Mouse (Mus musculus): ENCODE data around the gene Pla2g7. TPM values are rescaled to one million over a fixed set of nuclear protein-coding genes. Genes with fewer than 3 reads are reported as not detected.

Gene Pla2g7
- polyA plus RNA-seq, 2 experiments = 5.0 to 9.9 TPM

- no peaks in the 10 kb centered on the region for H3K9me3 ChIP-seq (ENCODE audit: control insufficient read depth, low read length)
- no peak overlapping the region for H3K4me3 ChIP-seq (ENCODE audit: insufficient read depth in 1 of 2, low read depth in 2 of 2, low read length in 2 of 2)
- H3K27ac ChIP-seq = no peak overlapping the region
- H3K27me3 ChIP-seq (ENCODE audit: control insufficient read depth, insufficient read depth, low read length) = no peaks in the 10 kb centered on the region
- 50% methylated on average over 3 of the region's 3 CpGs for WGBS (ENCODE audit: insufficient replicate concordance)
- H3K4me1 ChIP-seq (replicated peaks; ENCODE audit: control insufficient read depth in 2 of 2, insufficient read depth in 2 of 2, low read length in 1 of 2) = peaks cover 0 to 8% of the 10 kb centered on the region in 2 experiments; a peak in 2 of 4 replicates
- no peak for ATAC-seq (ENCODE audit: insufficient read depth)
- TF ChIP-seq CTCF (IDR thresholded peaks at IDR 0.05; ENCODE audit: low read depth) (no peak), EP300 (IDR thresholded peaks at IDR 0.05; ENCODE audit: low read depth) (no peak)
- no peak overlapping the region for H3K9ac ChIP-seq (replicated peaks)
- no peak overlapping the region for H3K4me2 ChIP-seq (ENCODE audit: low read depth)
- no peaks in the 10 kb centered on the region for H3K36me3 ChIP-seq (replicated peaks; ENCODE audit: control insufficient read depth, insufficient read depth, low read depth)
- no peak for DNase-seq (ENCODE audit: low read depth in 3 of 3, low spot score in 3 of 3)
These were observed 16.7 kb upstream of the Pla2g7 start for GRCm38 (mm10) chr17:43551122-43551630.

GRCm38 (mm10) chr17:43554516-43555403, 13.1 kb upstream of the Pla2g7 start:
- Histone ChIP-seq H3K4me3 (ENCODE audit: insufficient read depth in 1 of 2, low read depth in 2 of 2, low read length in 2 of 2) (no peak overlapping the region), H3K4me1 (replicated peaks; ENCODE audit: control insufficient read depth in 2 of 2, insufficient read depth in 2 of 2, low read length in 1 of 2) (peaks cover 0 to 8% of the 10 kb centered on the region in 2 experiments; a peak in 2 of 4 replicates), H3K27ac (no peak overlapping the region), H3K36me3 (replicated peaks; ENCODE audit: control insufficient read depth, insufficient read depth, low read depth) (no peaks in the 10 kb centered on the region), H3K9me3 (ENCODE audit: control insufficient read depth, low read length) (no peaks in the 10 kb centered on the region), H3K4me2 (ENCODE audit: low read depth) (no peak overlapping the region), H3K27me3 (ENCODE audit: control insufficient read depth, insufficient read depth, low read length) (no peaks in the 10 kb centered on the region), H3K9ac (replicated peaks) (no peak overlapping the region)
- no peak for TF ChIP-seq CTCF (IDR thresholded peaks at IDR 0.05; ENCODE audit: low read depth)
- TF ChIP-seq EP300 (IDR thresholded peaks at IDR 0.05; ENCODE audit: low read depth) = 0 out of 2 replicates have a peak, but pooled peaks have one; percentile 11
- ATAC-seq (ENCODE audit: insufficient read depth) = no peak
- peak in 1 of 3 experiments; percentile 5 for DNase-seq (ENCODE audit: low read depth in 3 of 3, low spot score in 3 of 3)
- 21% methylated on average over 12 of the region's 12 CpGs for WGBS (ENCODE audit: insufficient replicate concordance)

GRCm38 (mm10) chr17:43557104-43557503, 10.8 kb upstream of the Pla2g7 start:
- ATAC-seq (ENCODE audit: insufficient read depth) = no peak
- 58% methylated on average over 4 of the region's 4 CpGs for WGBS (ENCODE audit: insufficient replicate concordance)

GRCm38 (mm10) chr17:43557541-43558090, 10.3 kb upstream of the Pla2g7 start:
- Histone ChIP-seq H3K9me3 (ENCODE audit: control insufficient read depth, low read length) (no peaks in the 10 kb centered on the region), H3K4me1 (replicated peaks; ENCODE audit: control insufficient read depth in 2 of 2, insufficient read depth in 2 of 2, low read length in 1 of 2) (peaks cover 0 to 8% of the 10 kb centered on the region in 2 experiments; a peak in 2 of 4 replicates), H3K4me2 (ENCODE audit: low read depth) (no peak overlapping the region), H3K36me3 (replicated peaks; ENCODE audit: control insufficient read depth, insufficient read depth, low read depth) (no peaks in the 10 kb centered on the region), H3K27me3 (ENCODE audit: control insufficient read depth, insufficient read depth, low read length) (no peaks in the 10 kb centered on the region), H3K27ac (no peak overlapping the region), H3K9ac (replicated peaks) (no peak overlapping the region), H3K4me3 (ENCODE audit: insufficient read depth in 1 of 2, low read depth in 2 of 2, low read length in 2 of 2) (no peak overlapping the region)
- DNase-seq (ENCODE audit: low read depth in 3 of 3, low spot score in 3 of 3) = no peak
- 44% methylated on average over 6 of the region's 6 CpGs for WGBS (ENCODE audit: insufficient replicate concordance)
- ATAC-seq (ENCODE audit: insufficient read depth) = no peak
- no peak for TF ChIP-seq CTCF (IDR thresholded peaks at IDR 0.05; ENCODE audit: low read depth)
- TF ChIP-seq EP300 (IDR thresholded peaks at IDR 0.05; ENCODE audit: low read depth) = no peak

More at GRCm38 (mm10) chr17:43557104-43557503, 10.8 kb upstream of the Pla2g7 start:
- Histone ChIP-seq H3K36me3 (replicated peaks; ENCODE audit: control insufficient read depth, insufficient read depth, low read depth) (no peaks in the 10 kb centered on the region), H3K9me3 (ENCODE audit: control insufficient read depth, low read length) (no peaks in the 10 kb centered on the region), H3K9ac (replicated peaks) (no peak overlapping the region), H3K4me1 (replicated peaks; ENCODE audit: control insufficient read depth in 2 of 2, insufficient read depth in 2 of 2, low read length in 1 of 2) (peaks cover 0 to 8% of the 10 kb centered on the region in 2 experiments; a peak in 2 of 4 replicates), H3K4me2 (ENCODE audit: low read depth) (no peak overlapping the region), H3K4me3 (ENCODE audit: insufficient read depth in 1 of 2, low read depth in 2 of 2, low read length in 2 of 2) (no peak overlapping the region), H3K27me3 (ENCODE audit: control insufficient read depth, insufficient read depth, low read length) (no peaks in the 10 kb centered on the region), H3K27ac (no peak overlapping the region)
- DNase-seq (ENCODE audit: low read depth in 3 of 3, low spot score in 3 of 3) = no peak
- TF ChIP-seq CTCF (IDR thresholded peaks at IDR 0.05; ENCODE audit: low read depth) (no peak), EP300 (IDR thresholded peaks at IDR 0.05; ENCODE audit: low read depth) (no peak)

- Histone ChIP-seq H3K27me3 (ENCODE audit: control insufficient read depth, insufficient read depth, low read length) (no peaks in the 10 kb centered on the region), H3K4me3 (ENCODE audit: insufficient read depth in 1 of 2, low read depth in 2 of 2, low read length in 2 of 2) (no peak overlapping the region), H3K27ac (no peak overlapping the region), H3K9me3 (ENCODE audit: control insufficient read depth, low read length) (no peaks in the 10 kb centered on the region), H3K4me1 (replicated peaks; ENCODE audit: control insufficient read depth in 2 of 2, insufficient read depth in 2 of 2, low read length in 1 of 2) (peaks cover 0 to 7% of the 10 kb centered on the region in 2 experiments; a peak in 2 of 4 replicates), H3K36me3 (replicated peaks; ENCODE audit: control insufficient read depth, insufficient read depth, low read depth) (no peaks in the 10 kb centered on the region), H3K9ac (replicated peaks) (no peak overlapping the region), H3K4me2 (ENCODE audit: low read depth) (no peak overlapping the region)
- DNase-seq (ENCODE audit: low read depth in 3 of 3, low spot score in 3 of 3) = no peak
- 67% methylated on average over 3 of the region's 3 CpGs for WGBS (ENCODE audit: insufficient replicate concordance)
- no peak for ATAC-seq (ENCODE audit: insufficient read depth)
- TF ChIP-seq CTCF (IDR thresholded peaks at IDR 0.05; ENCODE audit: low read depth) (no peak), EP300 (IDR thresholded peaks at IDR 0.05; ENCODE audit: low read depth) (no peak)
These were observed 9.2 kb upstream of the Pla2g7 start for GRCm38 (mm10) chr17:43558678-43559077.
